Mouse (Mus musculus) bone marrow macrophage, adult 2 months (primary cell): ENCODE results near the gene Nck1.

Source experiments
- CTCF ChIP-seq: IDR thresholded peaks from 2 replicates; pipeline ENCODE4 v1.5.1; 2012; ENCODE audit warnings: low read depth, mild to moderate bottlenecking, low read length, moderate library complexity
- POLR2A ChIP-seq: IDR thresholded peaks from 2 replicates; pipeline ENCODE4 v1.6.1; 2012; ENCODE audit warnings: mild to moderate bottlenecking, low read depth, low read length, borderline replicate concordance

GRCm38 (mm10) chr9:100548313-100548712 lies 2.4 kb upstream of the Nck1 start:
- no peak for TF ChIP-seq CTCF
- TF ChIP-seq POLR2A = no peak
